In the genomic region with DNA sequence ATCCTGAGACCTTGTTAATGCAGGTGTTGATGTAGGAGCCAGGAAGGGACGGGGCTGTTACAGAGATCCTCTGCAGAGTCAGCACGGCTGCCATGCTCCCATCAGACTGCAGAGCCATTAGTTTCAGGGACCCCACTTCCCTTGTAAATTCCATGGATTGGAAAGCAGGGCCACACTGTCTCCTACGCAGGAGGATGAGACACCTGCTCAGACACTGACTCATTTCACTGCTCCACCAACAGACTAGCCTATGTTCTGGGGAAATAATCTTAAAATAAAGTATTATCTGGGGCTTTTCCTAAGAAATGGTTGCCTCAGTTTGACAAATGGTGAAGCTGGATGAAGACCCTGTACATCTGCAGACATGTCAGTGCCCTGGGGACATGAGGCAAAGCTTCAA, we compare ENCODE assay signal across 26 mouse cellular contexts. TPM values are rescaled to one million over a fixed set of nuclear protein-coding genes. Genes with fewer than 3 reads are reported as not detected.
DNase-seq lines count a peak whose midpoint lies in the region; ATAC-seq and TF ChIP-seq lines count a peak whose summit lies in the region.
"Had no signal": no experiment of that assay in that cellular context is flagged by ENCODE, and none has a peak within 500 bp of the region (broad histone marks: within the 10 kb centered on the region; RNA-seq: fewer than 3 reads in every experiment).

No protein-coding gene starts in this region.

- no peaks in the 10 kb centered on the region for H3K27me3 ChIP-seq in megakaryocyte, embryonic 14.5 days (replicated peaks)
- no peaks in the 10 kb centered on the region for H3K27me3 ChIP-seq in E14TG2a.4 (ENCODE audit: insufficient read depth, low read length)
- no peaks in the 10 kb centered on the region for H3K27me3 ChIP-seq in midbrain, embryonic 14.5 days (ENCODE audit: control insufficient read depth, insufficient read depth, low read length)
- H3K27me3 ChIP-seq: hindbrain, embryonic 15.5 days; intestine, embryonic 15.5 days; kidney, embryonic 15.5 days; stomach, embryonic 15.5 days had no signal

- no peak overlapping the region for H3K4me2 ChIP-seq in midbrain, embryonic 14.5 days (ENCODE audit: low read length)
- H3K4me2 ChIP-seq: hindbrain, embryonic 15.5 days; intestine, embryonic 15.5 days; kidney, embryonic 15.5 days; stomach, embryonic 15.5 days had no signal

- H3K36me3 ChIP-seq in megakaryocyte, embryonic 14.5 days (replicated peaks; ENCODE audit: low read length): peaks cover 28% of the 10 kb centered on the region
- no peaks in the 10 kb centered on the region for H3K36me3 ChIP-seq in E14TG2a.4 (ENCODE audit: insufficient read depth, low read length)
- H3K36me3 ChIP-seq in midbrain, embryonic 14.5 days (ENCODE audit: control insufficient read depth, insufficient read depth, low read length): no peaks in the 10 kb centered on the region
- H3K36me3 ChIP-seq: G1E; heart, embryonic 10.5 days; hindbrain, embryonic 15.5 days; intestine, embryonic 15.5 days; kidney, embryonic 15.5 days; stomach, embryonic 15.5 days had no signal

- no peak for ATAC-seq in megakaryocyte, adult 5-6 weeks (ENCODE audit: poor library complexity, severe bottlenecking)
- no peak for ATAC-seq in midbrain, embryonic 14.5 days (ENCODE audit: low FRiP score, low TSS enrichment)
- ATAC-seq: activated CD4-positive, CD25-positive, alpha-beta regulatory T cell, adult 4 months; CD4-positive, CD25-positive, alpha-beta regulatory T cell, adult 4 months; forebrain, embryonic 16.5 days; intestine, embryonic 15.5 days had no signal

- peaks cover 55% of the 10 kb centered on the region for H3K4me1 ChIP-seq in megakaryocyte, embryonic 14.5 days
- peaks cover 32% of the 10 kb centered on the region for H3K4me1 ChIP-seq in E14TG2a.4 (replicated peaks; ENCODE audit: low read depth, low read length)
- H3K4me1 ChIP-seq in midbrain, embryonic 14.5 days (ENCODE audit: control insufficient read depth, insufficient read depth, low read length): peaks cover 8% of the 10 kb centered on the region
- H3K4me1 ChIP-seq: heart, embryonic 10.5 days; intestine, embryonic 15.5 days; kidney, embryonic 15.5 days; stomach, embryonic 15.5 days had no signal

- 75% methylated on average over 3 of the region's 3 CpGs for WGBS in midbrain, embryonic 14.5 days

- H3K27ac ChIP-seq in midbrain, embryonic 14.5 days (replicated peaks; ENCODE audit: low read depth, low read length): 0 out of 2 replicates have a peak overlapping the region, but pooled peaks have one; percentile 55
- H3K27ac ChIP-seq: heart, embryonic 10.5 days; hindbrain, embryonic 15.5 days; intestine, embryonic 15.5 days; kidney, embryonic 15.5 days; stomach, embryonic 15.5 days had no signal

- H3K9ac ChIP-seq in midbrain, embryonic 14.5 days (replicated peaks; ENCODE audit: low read length): no peak overlapping the region
- H3K9ac ChIP-seq: hindbrain, embryonic 15.5 days; intestine, embryonic 15.5 days; kidney, embryonic 15.5 days; stomach, embryonic 15.5 days had no signal

- TF ChIP-seq CTCF in E14TG2a.4 (conservative IDR thresholded peaks at IDR 0.05; ENCODE audit: low read length): no peak

- intact Hi-C loops in heart, postnatal 25 days (cut with DNase I): loop anchor here (10.0 kb wide), 1 partner anchor 167 kb away; no protein-coding TSS in a partner anchor

- H3K9me3 ChIP-seq in megakaryocyte, embryonic 14.5 days: no peaks in the 10 kb centered on the region
- H3K9me3 ChIP-seq in E14TG2a.4 (ENCODE audit: low read length): no peaks in the 10 kb centered on the region
- H3K9me3 ChIP-seq in midbrain, embryonic 14.5 days (ENCODE audit: control insufficient read depth, low read length): no peaks in the 10 kb centered on the region
- H3K9me3 ChIP-seq: heart, embryonic 10.5 days; hindbrain, embryonic 15.5 days; intestine, embryonic 15.5 days; kidney, embryonic 15.5 days; stomach, embryonic 15.5 days had no signal

- peak; percentile 68 for DNase-seq in heart, adult 11 months
- DNase-seq in heart, postnatal 25 days (ENCODE audit: low spot score): no peak
- DNase-seq in midbrain, embryonic 14.5 days: no peak
- DNase-seq in retina, embryonic 14.5 days (ENCODE audit: low spot score): no peak
- no peak for DNase-seq in embryo, embryonic 10.5 days (ENCODE audit: low spot score)
- DNase-seq: adrenal gland, postnatal 10 days; cerebellum, adult 11 months; cerebellum, postnatal 14 days; liver; lung, adult 18-20 months; lung, postnatal 36 days had no signal

- H3K4me3 ChIP-seq in megakaryocyte, embryonic 14.5 days (replicated peaks): peak overlapping the region; percentile 91
- H3K4me3 ChIP-seq in E14TG2a.4 (replicated peaks; ENCODE audit: low read length): 0 out of 2 replicates have a peak overlapping the region, but pooled peaks have one; percentile 35
- no peak overlapping the region for H3K4me3 ChIP-seq in midbrain, embryonic 14.5 days (replicated peaks; ENCODE audit: low read depth, low read length)
- H3K4me3 ChIP-seq: heart, embryonic 10.5 days; hindbrain, embryonic 15.5 days; intestine, embryonic 15.5 days; kidney, embryonic 15.5 days; stomach, embryonic 15.5 days had no signal

RNA-seq across cellular contexts. Expression of a gene that starts 12.2 kb away (rescaled TPM):
- 1 to 10 TPM in 1 of 2 experiments, under 1 TPM in 1; 0.57 to 1.1 TPM for total RNA-seq in heart, postnatal 25 days (2021)
- polyA plus RNA-seq in megakaryocyte, embryonic 14.5 days (2012; ENCODE audit: insufficient read depth, low replicate concordance): 122 and 154 TPM in 2 replicates
- total RNA-seq in megakaryocyte, adult 5-6 weeks (2015): 4.2 and 4.7 TPM in 2 replicates
- 4.9 and 9.7 TPM in 2 replicates for total RNA-seq in megakaryocyte, adult 5-6 weeks (2017)
- 0.45 and 1.5 TPM in 2 replicates for polyA plus RNA-seq in midbrain, embryonic 14.5 days (2014; fragmentation: Nextera tagmentation; extraction: Ambion mirVana)
- total RNA-seq: left cerebral cortex, postnatal 25 days had no signal
- polyA plus RNA-seq: forebrain, embryonic 16.5 days; G1E had no signal

RNA-seq across cellular contexts. Expression of a gene that starts 14.7 kb away (rescaled TPM):
- total RNA-seq in heart, postnatal 25 days (2021): under 1 TPM in 1 of 2 experiments, not detected in 1; 0.73 TPM
- polyA plus RNA-seq in megakaryocyte, embryonic 14.5 days (2012; ENCODE audit: insufficient read depth, low replicate concordance): 1.0 and 2.1 TPM in 2 replicates
- not detected in 2 replicates for total RNA-seq in megakaryocyte, adult 5-6 weeks (2015)
- not detected in 2 replicates for total RNA-seq in megakaryocyte, adult 5-6 weeks (2017)
- not detected in 2 replicates for polyA plus RNA-seq in midbrain, embryonic 14.5 days (2014; fragmentation: Nextera tagmentation; extraction: Ambion mirVana)
- total RNA-seq: gastrocnemius, adult 18-20 months; left cerebral cortex, postnatal 25 days had no signal
- polyA plus RNA-seq: activated CD4-positive, CD25-positive, alpha-beta regulatory T cell, adult 4 months; CD4-positive, CD25-positive, alpha-beta regulatory T cell, adult 4 months; forebrain, embryonic 16.5 days; G1E; heart, embryonic 10.5 days; hindbrain, embryonic 15.5 days; intestine, embryonic 15.5 days had no signal

RNA-seq across cellular contexts. Expression of a gene that starts 33.9 kb away (rescaled TPM):
- total RNA-seq in heart, postnatal 25 days (2021): under 1 TPM in 1 of 2 experiments, not detected in 1; 0.14 TPM
- polyA plus RNA-seq in megakaryocyte, embryonic 14.5 days (2012; ENCODE audit: insufficient read depth, low replicate concordance): 1.3 TPM in 1 of 2 replicates, not detected in the other
- 1.2 and 1.5 TPM in 2 replicates for total RNA-seq in megakaryocyte, adult 5-6 weeks (2015)
- 0.59 and 0.81 TPM in 2 replicates for total RNA-seq in megakaryocyte, adult 5-6 weeks (2017)
- polyA plus RNA-seq in midbrain, embryonic 14.5 days (2014; fragmentation: Nextera tagmentation; extraction: Ambion mirVana): 0.43 TPM in 1 of 2 replicates, not detected in the other
- total RNA-seq: gastrocnemius, adult 18-20 months; gastrocnemius, postnatal 4 days; left cerebral cortex, postnatal 25 days had no signal
- polyA plus RNA-seq: forebrain, embryonic 16.5 days; G1E; heart, embryonic 10.5 days had no signal
